Mouse (Mus musculus): Measurements from ENCODE around the gene Srsf5. TPM values are rescaled to one million over a fixed set of nuclear protein-coding genes. Genes with fewer than 3 reads are reported as not detected.

The Srsf5 gene
- polyA plus RNA-seq, 1 experiment: 123 TPM

GRCm38 (mm10) chr12:80982326-80982725, 37.0 kb downstream of the Srsf5 start:
- H3K4me3 ChIP-seq: no peak overlapping the region
- peaks cover 6% of the 10 kb centered on the region for H3K27me3 ChIP-seq (ENCODE audit: control insufficient read depth, insufficient read depth, insufficient read length)
- no peak overlapping the region for H3ac ChIP-seq (ENCODE audit: control insufficient read depth, insufficient read length)
- no peak overlapping the region for H3K4me2 ChIP-seq (ENCODE audit: low read depth)
- TF ChIP-seq TCF3 (IDR thresholded peaks at IDR 0.05; ENCODE audit: insufficient read length, low read depth) (no peak), POLR2AphosphoS2 (IDR thresholded peaks at IDR 0.05; ENCODE audit: insufficient read length, low read depth) (no peak), TCF12 (IDR thresholded peaks at IDR 0.05; ENCODE audit: insufficient read depth, poor library complexity, severe bottlenecking) (no peak), E2F4 (IDR thresholded peaks at IDR 0.05; ENCODE audit: insufficient read depth) (no peak), USF1 (IDR thresholded peaks at IDR 0.05; ENCODE audit: low read depth) (no peak), SRF (IDR thresholded peaks at IDR 0.05; ENCODE audit: control insufficient read depth, insufficient read length, low read depth) (no peak), MYOG (IDR thresholded peaks at IDR 0.05; ENCODE audit: control insufficient read depth in 1 of 3, insufficient read depth in 1 of 3, insufficient read length in 2 of 3, low read depth in 2 of 3) (no peak), REST (IDR thresholded peaks at IDR 0.05; ENCODE audit: insufficient read depth, insufficient read length) (no peak)
- H3K36me3 ChIP-seq (ENCODE audit: control insufficient read depth, insufficient read depth): no peaks in the 10 kb centered on the region
- H3K79me2 ChIP-seq (ENCODE audit: control insufficient read depth, insufficient read depth): no peaks in the 10 kb centered on the region

GRCm38 (mm10) chr12:80983695-80984094, 38.4 kb downstream of the Srsf5 start:
- Histone ChIP-seq H3K4me2 (ENCODE audit: low read depth) (no peak overlapping the region), H3K36me3 (ENCODE audit: control insufficient read depth, insufficient read depth) (no peaks in the 10 kb centered on the region), H3K27me3 (ENCODE audit: control insufficient read depth, insufficient read depth, insufficient read length) (peaks cover 6% of the 10 kb centered on the region), H3K4me3 (no peak overlapping the region), H3K79me2 (ENCODE audit: control insufficient read depth, insufficient read depth) (no peaks in the 10 kb centered on the region), H3ac (ENCODE audit: control insufficient read depth, insufficient read length) (no peak overlapping the region)
- TF ChIP-seq MAX (IDR thresholded peaks at IDR 0.05; ENCODE audit: low read depth) (no peak), POLR2A (IDR thresholded peaks at IDR 0.05; ENCODE audit: insufficient read length, low read depth) (no peak), SRF (IDR thresholded peaks at IDR 0.05; ENCODE audit: control insufficient read depth, insufficient read length, low read depth) (no peak), TCF3 (IDR thresholded peaks at IDR 0.05; ENCODE audit: insufficient read length, low read depth) (no peak), MYOG (IDR thresholded peaks at IDR 0.05; ENCODE audit: control insufficient read depth in 1 of 3, insufficient read depth in 1 of 3, insufficient read length in 2 of 3, low read depth in 2 of 3) (no peak), TCF12 (IDR thresholded peaks at IDR 0.05; ENCODE audit: insufficient read depth, poor library complexity, severe bottlenecking) (no peak), E2F4 (IDR thresholded peaks at IDR 0.05; ENCODE audit: insufficient read depth) (no peak), CEBPB (IDR thresholded peaks at IDR 0.05; ENCODE audit: insufficient read depth, poor library complexity, severe bottlenecking) (no peak), USF1 (IDR thresholded peaks at IDR 0.05; ENCODE audit: low read depth) (no peak), REST (IDR thresholded peaks at IDR 0.05; ENCODE audit: insufficient read depth, insufficient read length) (no peak), POLR2AphosphoS2 (IDR thresholded peaks at IDR 0.05; ENCODE audit: insufficient read length, low read depth) (no peak), MYOD1 (IDR thresholded peaks at IDR 0.05; ENCODE audit: control insufficient read depth in 1 of 3, insufficient read length in 2 of 3, low read depth in 2 of 3) (no peak)

- no peak overlapping the region for H3K4me3 ChIP-seq
- H3K4me2 ChIP-seq (ENCODE audit: low read depth): no peak overlapping the region
- H3K79me2 ChIP-seq (ENCODE audit: control insufficient read depth, insufficient read depth): no peaks in the 10 kb centered on the region
- TF ChIP-seq USF1 (IDR thresholded peaks at IDR 0.05; ENCODE audit: low read depth): no peak
- TF ChIP-seq CEBPB (IDR thresholded peaks at IDR 0.05; ENCODE audit: insufficient read depth, poor library complexity, severe bottlenecking): no peak
- TF ChIP-seq POLR2A (IDR thresholded peaks at IDR 0.05; ENCODE audit: insufficient read length, low read depth): no peak
- TF ChIP-seq SRF (IDR thresholded peaks at IDR 0.05; ENCODE audit: control insufficient read depth, insufficient read length, low read depth): no peak
- TF ChIP-seq POLR2AphosphoS2 (IDR thresholded peaks at IDR 0.05; ENCODE audit: insufficient read length, low read depth): no peak
- no peak for TF ChIP-seq E2F4 (IDR thresholded peaks at IDR 0.05; ENCODE audit: insufficient read depth)
- TF ChIP-seq TCF3 (IDR thresholded peaks at IDR 0.05; ENCODE audit: insufficient read length, low read depth): no peak
- TF ChIP-seq MAX (IDR thresholded peaks at IDR 0.05; ENCODE audit: low read depth): no peak
- TF ChIP-seq MYOD1 (IDR thresholded peaks at IDR 0.05; ENCODE audit: control insufficient read depth in 1 of 3, insufficient read length in 2 of 3, low read depth in 2 of 3): no peak
- TF ChIP-seq MYOG (IDR thresholded peaks at IDR 0.05; ENCODE audit: control insufficient read depth in 1 of 3, insufficient read depth in 1 of 3, insufficient read length in 2 of 3, low read depth in 2 of 3): no peak
- no peaks in the 10 kb centered on the region for H3K36me3 ChIP-seq (ENCODE audit: control insufficient read depth, insufficient read depth)
- H3ac ChIP-seq (ENCODE audit: control insufficient read depth, insufficient read length): no peak overlapping the region
- H3K27me3 ChIP-seq (ENCODE audit: control insufficient read depth, insufficient read depth, insufficient read length): peaks cover 19% of the 10 kb centered on the region
These were observed 41.3 kb downstream of the Srsf5 start for GRCm38 (mm10) chr12:80986628-80987027.

GRCm38 (mm10) chr12:80988286-80988685, 43.0 kb downstream of the Srsf5 start:
- TF ChIP-seq POLR2AphosphoS2 (IDR thresholded peaks at IDR 0.05; ENCODE audit: insufficient read length, low read depth): no peak
- Histone ChIP-seq H3K27me3 (ENCODE audit: control insufficient read depth, insufficient read depth, insufficient read length) (peaks cover 33% of the 10 kb centered on the region), H3K4me3 (no peak overlapping the region), H3ac (ENCODE audit: control insufficient read depth, insufficient read length) (no peak overlapping the region), H3K79me2 (ENCODE audit: control insufficient read depth, insufficient read depth) (no peaks in the 10 kb centered on the region), H3K4me2 (ENCODE audit: low read depth) (no peak overlapping the region), H3K36me3 (ENCODE audit: control insufficient read depth, insufficient read depth) (no peaks in the 10 kb centered on the region)

GRCm38 (mm10) chr12:80990901-80991445, 45.7 kb downstream of the Srsf5 start:
- Histone ChIP-seq H3K79me2 (ENCODE audit: control insufficient read depth, insufficient read depth) (no peaks in the 10 kb centered on the region), H3K27me3 (ENCODE audit: control insufficient read depth, insufficient read depth, insufficient read length) (peaks cover 31% of the 10 kb centered on the region), H3ac (ENCODE audit: control insufficient read depth, insufficient read length) (no peak overlapping the region), H3K36me3 (ENCODE audit: control insufficient read depth, insufficient read depth) (no peaks in the 10 kb centered on the region), H3K4me3 (no peak overlapping the region), H3K4me2 (ENCODE audit: low read depth) (no peak overlapping the region)
- TF ChIP-seq REST (IDR thresholded peaks at IDR 0.05; ENCODE audit: insufficient read depth, insufficient read length) (no peak), POLR2AphosphoS2 (IDR thresholded peaks at IDR 0.05; ENCODE audit: insufficient read length, low read depth) (no peak), MAX (IDR thresholded peaks at IDR 0.05; ENCODE audit: low read depth) (no peak), TCF3 (IDR thresholded peaks at IDR 0.05; ENCODE audit: insufficient read length, low read depth) (no peak), POLR2A (IDR thresholded peaks at IDR 0.05; ENCODE audit: insufficient read length, low read depth) (no peak), E2F4 (IDR thresholded peaks at IDR 0.05; ENCODE audit: insufficient read depth) (no peak), USF1 (IDR thresholded peaks at IDR 0.05; ENCODE audit: low read depth) (no peak), MYOD1 (IDR thresholded peaks at IDR 0.05; ENCODE audit: control insufficient read depth in 1 of 3, insufficient read length in 2 of 3, low read depth in 2 of 3) (no peak), SRF (IDR thresholded peaks at IDR 0.05; ENCODE audit: control insufficient read depth, insufficient read length, low read depth) (no peak), TCF12 (IDR thresholded peaks at IDR 0.05; ENCODE audit: insufficient read depth, poor library complexity, severe bottlenecking) (no peak), CEBPB (IDR thresholded peaks at IDR 0.05; ENCODE audit: insufficient read depth, poor library complexity, severe bottlenecking) (no peak), MYOG (IDR thresholded peaks at IDR 0.05; ENCODE audit: control insufficient read depth in 1 of 3, insufficient read depth in 1 of 3, insufficient read length in 2 of 3, low read depth in 2 of 3) (no peak)
